Comparison of ENCODE assay signal across 9 mouse cellular contexts in the genomic region with DNA sequence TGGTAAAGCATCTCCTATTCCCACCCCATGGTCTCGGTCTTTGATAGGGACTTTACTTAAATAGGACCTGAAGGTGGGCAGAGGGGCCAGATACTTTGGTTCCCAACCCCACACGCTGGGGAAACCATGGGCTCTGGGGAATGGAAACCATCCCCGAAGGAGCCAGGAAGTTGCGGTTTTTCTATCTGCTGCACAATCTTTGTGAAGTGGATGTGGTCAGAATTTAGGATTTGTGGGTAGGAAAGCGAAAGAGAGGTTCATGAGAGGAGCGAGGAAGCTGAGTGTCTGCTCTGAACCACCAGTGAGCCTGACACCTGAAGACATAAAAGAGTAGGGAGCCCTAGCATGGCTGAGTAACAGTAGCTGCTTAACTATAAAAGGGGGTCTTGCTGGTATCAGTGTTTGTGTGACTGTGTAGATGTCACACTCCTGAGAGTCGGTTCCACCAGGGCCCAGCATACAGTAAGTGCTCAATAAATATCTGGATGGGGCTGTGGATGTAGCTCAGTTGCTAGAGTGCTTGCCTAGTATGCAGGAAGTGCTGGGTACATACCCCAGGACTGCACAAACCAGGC. TPM values are rescaled to one million over a fixed set of nuclear protein-coding genes. Genes with fewer than 3 reads are reported as not detected.
DNase-seq lines count a peak whose midpoint lies in the region; ATAC-seq and TF ChIP-seq lines count a peak whose summit lies in the region.
"Had no signal": no experiment of that assay in that cellular context is flagged by ENCODE, and none has a peak within 500 bp of the region (broad histone marks: within the 10 kb centered on the region; RNA-seq: fewer than 3 reads in every experiment).

No protein-coding gene starts in this region.

- TF ChIP-seq CTCF in stomach, postnatal 0 days (IDR thresholded peaks at IDR 0.05; ENCODE audit: low read depth) = no peak
- no peak for TF ChIP-seq CTCF in hindbrain, postnatal 0 days (IDR thresholded peaks at IDR 0.05; ENCODE audit: low read depth)

- 80% methylated on average over 7 of the region's 7 CpGs for WGBS in heart, embryonic 14.5 days
- 78% methylated on average over 7 of the region's 7 CpGs for WGBS in stomach, postnatal 0 days
- WGBS in hindbrain, postnatal 0 days = 87% methylated on average over 7 of the region's 7 CpGs

- ATAC-seq in heart, embryonic 14.5 days (ENCODE audit: insufficient number of reproducible peaks, insufficient read depth, low FRiP score, low read depth) = no peak
- peak; percentile 30 for ATAC-seq in inflammation-experienced regulatory T-cells, adult 6 months
- no peak for ATAC-seq in stomach, postnatal 0 days (ENCODE audit: low FRiP score, low TSS enrichment)
- ATAC-seq in hindbrain, postnatal 0 days = no peak

- intact Hi-C loops in heart, postnatal 36 days (cut with DNase I) = loop anchor here (2.0 kb wide), 1 partner anchor 17 kb away; no protein-coding TSS in a partner anchor

- DNase-seq in heart, postnatal 36 days = no peak
- DNase-seq in thymus, postnatal 0 days (ENCODE audit: low spot score) = peak; percentile 40
- no peak for DNase-seq in thymus, postnatal 14 days
- no peak for DNase-seq in stomach, postnatal 0 days (ENCODE audit: low spot score)
- no peak for DNase-seq in hindbrain, postnatal 0 days (ENCODE audit: low spot score)
- no peak for DNase-seq in frontal cortex, postnatal 10 days (ENCODE audit: low spot score in 2 of 2)
- DNase-seq: cerebellum, adult 2 months had no signal

- H3K9ac ChIP-seq in heart, embryonic 14.5 days (ENCODE audit: low read length) = peak overlapping the region; percentile 25; the same call in 1 of the 2 replicates
- H3K9ac ChIP-seq in stomach, postnatal 0 days (ENCODE audit: low read length) = no peak overlapping the region
- H3K9ac ChIP-seq in hindbrain, postnatal 0 days (replicated peaks; ENCODE audit: low read length) = no peak overlapping the region

- H3K4me3 ChIP-seq in heart, embryonic 14.5 days (ENCODE audit: control insufficient read depth in 1 of 2, insufficient read depth in 1 of 2, low read depth in 1 of 2, low read length in 2 of 2) = no peak overlapping the region
- H3K4me3 ChIP-seq in stomach, postnatal 0 days (ENCODE audit: low read depth, low read length) = no peak overlapping the region
- H3K4me3 ChIP-seq in hindbrain, postnatal 0 days (ENCODE audit: low read length) = no peak overlapping the region

- peaks cover 54% of the 10 kb centered on the region for H3K36me3 ChIP-seq in heart, embryonic 14.5 days (ENCODE audit: control insufficient read depth, insufficient read depth, low read length)
- H3K36me3 ChIP-seq in stomach, postnatal 0 days (ENCODE audit: control insufficient read depth, insufficient read depth, low read length) = peaks cover 8% of the 10 kb centered on the region; the same call in 1 of the 2 replicates
- H3K36me3 ChIP-seq in hindbrain, postnatal 0 days (ENCODE audit: insufficient read depth, low read length) = no peaks in the 10 kb centered on the region

- H3K4me1 ChIP-seq in heart, embryonic 14.5 days (ENCODE audit: control insufficient read depth in 2 of 2, insufficient read depth in 2 of 2, low read length in 2 of 2) = peaks cover 12 to 24% of the 10 kb centered on the region in 2 experiments
- no peaks in the 10 kb centered on the region for H3K4me1 ChIP-seq in stomach, postnatal 0 days (replicated peaks; ENCODE audit: control insufficient read depth, insufficient read depth)
- peaks cover 6% of the 10 kb centered on the region; the same call in 1 of the 2 replicates for H3K4me1 ChIP-seq in hindbrain, postnatal 0 days (ENCODE audit: insufficient read depth, low read length)

- no peak for TF ChIP-seq EP300 in stomach, postnatal 0 days (optimal IDR thresholded peaks at IDR 0.05)

- H3K4me2 ChIP-seq in heart, embryonic 14.5 days (ENCODE audit: low read length) = peak overlapping the region; percentile 65; the same call in 1 of the 2 replicates
- peak overlapping the region; percentile 50; the same call in 1 of the 2 replicates for H3K4me2 ChIP-seq in stomach, postnatal 0 days (replicated peaks; ENCODE audit: low read depth)
- H3K4me2 ChIP-seq in hindbrain, postnatal 0 days (ENCODE audit: low read depth, low read length) = no peak overlapping the region

- H3K27ac ChIP-seq in heart, embryonic 14.5 days (replicated peaks in 1 of 2; ENCODE audit: control insufficient read depth in 1 of 2, insufficient read depth in 1 of 2, low read depth in 2 of 2, low read length in 2 of 2) = peak overlapping the region; percentile 50 to 72
- peak overlapping the region; percentile 83 for H3K27ac ChIP-seq in stomach, postnatal 0 days (replicated peaks)
- no peak overlapping the region for H3K27ac ChIP-seq in hindbrain, postnatal 0 days

- H3K27me3 ChIP-seq in heart, embryonic 14.5 days (ENCODE audit: control insufficient read depth, insufficient read depth, low read length) = no peaks in the 10 kb centered on the region
- H3K27me3 ChIP-seq in stomach, postnatal 0 days (ENCODE audit: control insufficient read depth, insufficient read depth, low read length) = no peaks in the 10 kb centered on the region
- no peaks in the 10 kb centered on the region for H3K27me3 ChIP-seq in hindbrain, postnatal 0 days (ENCODE audit: insufficient read depth, low read length)

- peaks cover 4% of the 10 kb centered on the region; the same call in 1 of the 2 replicates for H3K9me3 ChIP-seq in heart, embryonic 14.5 days (ENCODE audit: control insufficient read depth, low read length)
- H3K9me3 ChIP-seq in stomach, postnatal 0 days (ENCODE audit: control insufficient read depth, low read length) = no peaks in the 10 kb centered on the region
- H3K9me3 ChIP-seq in hindbrain, postnatal 0 days (ENCODE audit: low read length) = no peaks in the 10 kb centered on the region

RNA-seq across cellular contexts. Expression of a gene that starts 3.4 kb away (rescaled TPM):
- 120 and 121 TPM in 2 replicates for polyA plus RNA-seq in heart, embryonic 14.5 days (2014; fragmentation: Nextera tagmentation; extraction: Ambion mirVana)
- total RNA-seq in heart, postnatal 36 days (2021) = 100 to 1,000 TPM; 137 to 141 TPM
- 273 and 293 TPM in 2 replicates for polyA plus RNA-seq in thymus, postnatal 0 days (2015; fragmentation: Nextera tagmentation; extraction: Ambion mirVana)
- polyA plus RNA-seq in inflammation-experienced regulatory T-cells, adult 6 months (2017; shearing (Covaris generic)) = 100 to 1,000 TPM; 272 to 320 (median 288) TPM
- 139 and 147 TPM in 2 replicates for polyA plus RNA-seq in stomach, postnatal 0 days (2015; fragmentation: Nextera tagmentation; extraction: Ambion mirVana)
- total RNA-seq in hindbrain, postnatal 0 days (2014; rRNA removed) = 76.5 and 82.1 TPM in 2 replicates
- polyA plus RNA-seq in hindbrain, postnatal 0 days (2015; fragmentation: Nextera tagmentation; extraction: Ambion mirVana) = 124 and 127 TPM in 2 replicates

RNA-seq across cellular contexts. Expression of a gene that starts 18.1 kb away (rescaled TPM):
- polyA plus RNA-seq in heart, embryonic 14.5 days (2014; fragmentation: Nextera tagmentation; extraction: Ambion mirVana) = 37.4 and 43.5 TPM in 2 replicates
- 100 to 1,000 TPM in 1 of 2 experiments, 10 to 100 TPM in 1; 93.1 to 131 TPM for total RNA-seq in heart, postnatal 36 days (2021)
- polyA plus RNA-seq in thymus, postnatal 0 days (2015; fragmentation: Nextera tagmentation; extraction: Ambion mirVana) = 5.1 and 6.5 TPM in 2 replicates
- under 1 TPM in 2 of 3 experiments, not detected in 1; 0.19 to 0.34 TPM for polyA plus RNA-seq in inflammation-experienced regulatory T-cells, adult 6 months (2017; shearing (Covaris generic))
- 30.7 and 37.7 TPM in 2 replicates for polyA plus RNA-seq in stomach, postnatal 0 days (2015; fragmentation: Nextera tagmentation; extraction: Ambion mirVana)
- 5.0 and 9.5 TPM in 2 replicates for total RNA-seq in hindbrain, postnatal 0 days (2014; rRNA removed)
- 4.4 and 5.3 TPM in 2 replicates for polyA plus RNA-seq in hindbrain, postnatal 0 days (2015; fragmentation: Nextera tagmentation; extraction: Ambion mirVana)

RNA-seq across cellular contexts. Expression of a gene that starts 27.1 kb away (rescaled TPM):
- polyA plus RNA-seq in heart, embryonic 14.5 days (2014; fragmentation: Nextera tagmentation; extraction: Ambion mirVana) = 828 and 831 TPM in 2 replicates
- total RNA-seq in heart, postnatal 36 days (2021) = 100 to 1,000 TPM; 169 to 178 TPM
- 550 and 586 TPM in 2 replicates for polyA plus RNA-seq in thymus, postnatal 0 days (2015; fragmentation: Nextera tagmentation; extraction: Ambion mirVana)
- polyA plus RNA-seq in inflammation-experienced regulatory T-cells, adult 6 months (2017; shearing (Covaris generic)) = 100 to 1,000 TPM; 681 to 943 (median 889) TPM
- polyA plus RNA-seq in stomach, postnatal 0 days (2015; fragmentation: Nextera tagmentation; extraction: Ambion mirVana) = 560 and 572 TPM in 2 replicates
- total RNA-seq in hindbrain, postnatal 0 days (2014; rRNA removed) = 501 and 566 TPM in 2 replicates
- polyA plus RNA-seq in hindbrain, postnatal 0 days (2015; fragmentation: Nextera tagmentation; extraction: Ambion mirVana) = 1,894 and 2,002 TPM in 2 replicates
